Mouse (Mus musculus) fibroblast of lung, adult 2 months (primary cell): ENCODE measurements around the gene 4430402I18Rik.

Source experiments
- DNase-seq: peaks from one replicate; pipeline ENCODE4 v3.0.0-alpha.2; 2011; ENCODE audit warnings: low read depth

Gene 4430402I18Rik

GRCm38 (mm10) chr19:28897497-28897896 lies 70.1 kb downstream of the 4430402I18Rik start:
- no peak for DNase-seq

- DNase-seq = no peak
These were observed 71.0 kb downstream of the 4430402I18Rik start for GRCm38 (mm10) chr19:28896639-28897038.

- DNase-seq = no peak
These were observed 75.7 kb downstream of the 4430402I18Rik start for GRCm38 (mm10) chr19:28891864-28892263.

- DNase-seq = no peak
These were observed 76.4 kb downstream of the 4430402I18Rik start for GRCm38 (mm10) chr19:28891238-28891637.

GRCm38 (mm10) chr19:28889251-28889650 lies 78.3 kb downstream of the 4430402I18Rik start:
- no peak for DNase-seq

GRCm38 (mm10) chr19:28888496-28888895 lies 79.1 kb downstream of the 4430402I18Rik start:
- DNase-seq = no peak

GRCm38 (mm10) chr19:28883126-28883525 lies 84.5 kb downstream of the 4430402I18Rik start:
- no peak for DNase-seq

- DNase-seq = no peak
These were observed 88.1 kb downstream of the 4430402I18Rik start for GRCm38 (mm10) chr19:28879476-28879875.

- no peak for DNase-seq
These were observed 97.2 kb downstream of the 4430402I18Rik start for GRCm38 (mm10) chr19:28870351-28870750.

- DNase-seq = no peak
These were observed 98.2 kb downstream of the 4430402I18Rik start for GRCm38 (mm10) chr19:28869251-28869855.

- no peak for DNase-seq
These were observed 102.1 kb downstream of the 4430402I18Rik start for GRCm38 (mm10) chr19:28865501-28865900.

GRCm38 (mm10) chr19:28864981-28865380 lies 102.6 kb downstream of the 4430402I18Rik start:
- no peak for DNase-seq

- DNase-seq = no peak
These were observed 104.0 kb downstream of the 4430402I18Rik start for GRCm38 (mm10) chr19:28863626-28864025.

GRCm38 (mm10) chr19:28860246-28860645 lies 107.4 kb downstream of the 4430402I18Rik start:
- DNase-seq = no peak

GRCm38 (mm10) chr19:28854831-28855230 lies 112.8 kb downstream of the 4430402I18Rik start:
- no peak for DNase-seq

- no peak for DNase-seq
These were observed 115.6 kb downstream of the 4430402I18Rik start for GRCm38 (mm10) chr19:28852001-28852400.

GRCm38 (mm10) chr19:28850510-28850909 lies 117.1 kb downstream of the 4430402I18Rik start:
- no peak for DNase-seq

- DNase-seq = no peak
These were observed 122.5 kb downstream of the 4430402I18Rik start for GRCm38 (mm10) chr19:28844946-28845710.
